8 mouse cellular contexts compared by ENCODE assay signal in the genomic region with DNA sequence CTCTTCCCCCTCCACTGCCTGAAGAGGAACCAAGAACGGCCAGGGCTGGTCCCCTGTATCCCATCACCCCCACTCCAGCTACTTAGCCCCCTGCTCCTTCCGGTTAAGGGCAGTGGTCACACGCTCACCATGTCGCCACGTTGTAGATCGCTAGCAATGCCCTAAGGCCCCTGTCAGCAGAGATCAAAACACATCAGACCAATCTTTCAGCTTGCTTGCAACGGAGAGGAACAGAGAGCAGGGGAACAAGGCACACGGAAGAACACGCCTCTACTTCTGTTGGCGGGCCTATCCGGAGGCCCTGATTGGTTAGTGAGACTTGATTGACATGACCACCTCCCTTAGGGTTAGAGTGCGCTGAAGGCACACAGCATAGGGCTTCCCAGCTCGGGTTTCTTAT. TPM values are rescaled to one million over a fixed set of nuclear protein-coding genes. Genes with fewer than 3 reads are reported as not detected.
DNase-seq lines count a peak whose midpoint lies in the region; ATAC-seq and TF ChIP-seq lines count a peak whose summit lies in the region.
"Not testable (repeated sequence)": the region's sequence is repeated elsewhere in the genome, so short reads cannot be mapped to it uniquely, and the experiment has no call there.

A gene (minus strand): TSS at position 226 of the 400 bp plus-strand sequence.

- not testable (repeated sequence) for H3K27me3 ChIP-seq in hindbrain, postnatal 0 days (ENCODE audit: insufficient read depth, low read length)

- TF ChIP-seq CTCF in hindbrain, postnatal 0 days (IDR thresholded peaks at IDR 0.05; ENCODE audit: low read depth) = not testable (repeated sequence)

- H3K4me2 ChIP-seq in hindbrain, postnatal 0 days (ENCODE audit: low read depth, low read length) = peak within 1 kb of the TSS; percentile 27; the same call in 1 of the 2 replicates

- H3K4me1 ChIP-seq in hindbrain, postnatal 0 days (ENCODE audit: insufficient read depth, low read length) = not testable (repeated sequence)

- DNase-seq in R1 (ENCODE audit: low read depth, low spot score) = peak; percentile 91
- peak; percentile 57 for DNase-seq in embryo, embryonic 10 days (ENCODE audit: low spot score)
- DNase-seq in gastrocnemius, postnatal 25 days = peak; percentile 11
- peak; percentile 20 for DNase-seq in hindbrain, postnatal 0 days (ENCODE audit: low spot score)
- peak; percentile 7 for DNase-seq in left cerebral cortex, adult 11 months (ENCODE audit: low spot score)
- DNase-seq in lung, postnatal 10 days = peak; percentile 59
- peak; percentile 5 for DNase-seq in ovary, postnatal 10 days (ENCODE audit: low spot score)
- peak; percentile 54 to 60 for DNase-seq in thymus, postnatal 10 days (ENCODE audit: low spot score in 2 of 2)

- not testable (repeated sequence) for H3K27ac ChIP-seq in hindbrain, postnatal 0 days

- peak within 1 kb of the TSS; percentile 23 for H3K4me3 ChIP-seq in hindbrain, postnatal 0 days (ENCODE audit: low read length)

- H3K9ac ChIP-seq in hindbrain, postnatal 0 days (replicated peaks; ENCODE audit: low read length) = not testable (repeated sequence)

- H3K9me3 ChIP-seq in hindbrain, postnatal 0 days (ENCODE audit: low read length) = not testable (repeated sequence)

- 15% methylated on average over 13 of the region's 13 CpGs for WGBS in hindbrain, postnatal 0 days

- ATAC-seq in hindbrain, postnatal 0 days = not testable (repeated sequence)

- H3K36me3 ChIP-seq in hindbrain, postnatal 0 days (ENCODE audit: insufficient read depth, low read length) = not testable (repeated sequence)

RNA-seq across cellular contexts. Expression of the gene that starts here (rescaled TPM):
- under 1 TPM; 0.23 to 0.40 TPM for total RNA-seq in gastrocnemius, postnatal 25 days (2021)
- total RNA-seq in hindbrain, postnatal 0 days (2014; rRNA removed) = 0.29 and 0.99 TPM in 2 replicates
- 1.9 and 2.7 TPM in 2 replicates for polyA plus RNA-seq in hindbrain, postnatal 0 days (2015; fragmentation: Nextera tagmentation; extraction: Ambion mirVana)

Comparison
In these comparisons a context has a peak if more than half of its experiments do, and no peak if none do; other contexts are left out.
1. Peak in DNase-seq in gastrocnemius, postnatal 25 days; RNA of the gene not detected or under 1 TPM.
2. DNase-seq: peak in every context shown above with its lines; median percentile 91 in R1; 59 in lung, postnatal 10 days; 57 in embryo, embryonic 10 days; 57 in thymus, postnatal 10 days; 20 in hindbrain, postnatal 0 days; 11 in gastrocnemius, postnatal 25 days; 7 in left cerebral cortex, adult 11 months; 5 in ovary, postnatal 10 days.